23 mouse cellular contexts compared by ENCODE assay signal in genomic region chr4:33661862-33662261, GRCm38 (mm10).
A peak's percentile ranks its signal among the peaks of the same experiment; 100 is the strongest.
DNase-seq lines count a peak whose midpoint lies in the region; ATAC-seq lines count a peak whose summit lies in the region.
"Had no signal": no experiment of that assay in that cellular context is flagged by ENCODE, and none has a peak within 500 bp of the region (broad histone marks: within the 10 kb centered on the region; RNA-seq: fewer than 3 reads in every experiment).

No protein-coding gene starts in this region.

- WGBS in liver, embryonic 13.5 days (ENCODE audit: insufficient replicate concordance) = 65% methylated on average over 3 of the region's 3 CpGs

- H3K4me1 ChIP-seq in liver, embryonic 13.5 days (replicated peaks) = peaks cover 31% of the 10 kb centered on the region
- H3K4me1 ChIP-seq: heart, embryonic 15.5 days had no signal

- peak overlapping the region; percentile 46 for H3K4me2 ChIP-seq in liver, embryonic 13.5 days
- H3K4me2 ChIP-seq: heart, embryonic 15.5 days; hindbrain, embryonic 15.5 days; limb, embryonic 15.5 days; neural tube, embryonic 15.5 days had no signal

- no peaks in the 10 kb centered on the region for H3K9me3 ChIP-seq in liver, embryonic 13.5 days (replicated peaks)
- H3K9me3 ChIP-seq: heart, embryonic 15.5 days; hindbrain, embryonic 15.5 days; limb, embryonic 15.5 days; neural tube, embryonic 15.5 days had no signal

- no peaks in the 10 kb centered on the region for H3K36me3 ChIP-seq in liver, embryonic 13.5 days
- H3K36me3 ChIP-seq: heart, embryonic 15.5 days; hindbrain, embryonic 15.5 days; limb, embryonic 15.5 days; neural tube, embryonic 15.5 days had no signal

- ATAC-seq in liver, embryonic 13.5 days (ENCODE audit: low read depth) = peak; percentile 94
- ATAC-seq: midbrain, embryonic 16.5 days had no signal

- no peaks in the 10 kb centered on the region for H3K27me3 ChIP-seq in liver, embryonic 13.5 days
- H3K27me3 ChIP-seq: heart, embryonic 15.5 days; hindbrain, embryonic 15.5 days; limb, embryonic 15.5 days; neural tube, embryonic 15.5 days had no signal

- peak; percentile 13 to 40 for DNase-seq in spleen, postnatal 10 days (ENCODE audit: low spot score in 2 of 2)
- DNase-seq in spleen, adult 18-20 months = no peak
- peak; percentile 57 for DNase-seq in c-Kit-positive CD71-positive TER-119-positive erythroid progenitor cells, embryonic 14.5 days (ENCODE audit: low spot score)
- peak; percentile 57 for DNase-seq in liver, embryonic 13.5 days
- no peak for DNase-seq in ovary, postnatal 14 days (ENCODE audit: low spot score)
- DNase-seq in cerebellum, adult 18-20 months = no peak
- no peak for DNase-seq in thymus, postnatal 36 days
- DNase-seq: adrenal gland, postnatal 10 days; cerebellum, adult 11-12 months; cerebellum, postnatal 25 days; embryo, embryonic 11 days; gastrocnemius, postnatal 14 days; heart, adult 2 months; heart, postnatal 4 days; kidney, adult 11 months; layer of hippocampus, postnatal 36 days; lung, postnatal 10 days had no signal

- H3K9ac ChIP-seq in liver, embryonic 13.5 days = no peak overlapping the region
- H3K9ac ChIP-seq: heart, embryonic 15.5 days; hindbrain, embryonic 15.5 days; limb, embryonic 15.5 days; neural tube, embryonic 15.5 days had no signal

- no peak overlapping the region for H3K27ac ChIP-seq in liver, embryonic 13.5 days
- H3K27ac ChIP-seq: heart, adult 2 months; heart, embryonic 15.5 days; hindbrain, embryonic 15.5 days; kidney, postnatal 0 days; limb, embryonic 15.5 days; neural tube, embryonic 15.5 days had no signal

- no peak overlapping the region for H3K4me3 ChIP-seq in liver, embryonic 13.5 days (replicated peaks)
- H3K4me3 ChIP-seq: heart, adult 2 months; heart, embryonic 15.5 days; hindbrain, embryonic 15.5 days; limb, embryonic 15.5 days; neural tube, embryonic 15.5 days had no signal

Comparison
In these comparisons a context has a peak if more than half of its experiments do, and no peak if none do; other contexts are left out.
1. DNase-seq: peak in spleen, postnatal 10 days (2 of 2), c-Kit-positive CD71-positive TER-119-positive erythroid progenitor cells, embryonic 14.5 days (single experiment) and liver, embryonic 13.5 days (single experiment); none in spleen, adult 18-20 months (0 of 2), ovary, postnatal 14 days (single experiment), cerebellum, adult 18-20 months (0 of 2) and thymus, postnatal 36 days (0 of 2).